Mouse (Mus musculus) hindlimb bud, embryonic 11.5 days (tissue): ENCODE results near the gene Zfp296.

ENCODE experiments used
- DNase-seq: peaks from one replicate; pipeline ENCODE4 v3.0.0-alpha.2; 2012; ENCODE audit warnings: low read depth, low spot score; ENCODE audit errors: extremely low spot score

The Zfp296 gene

DNA sequence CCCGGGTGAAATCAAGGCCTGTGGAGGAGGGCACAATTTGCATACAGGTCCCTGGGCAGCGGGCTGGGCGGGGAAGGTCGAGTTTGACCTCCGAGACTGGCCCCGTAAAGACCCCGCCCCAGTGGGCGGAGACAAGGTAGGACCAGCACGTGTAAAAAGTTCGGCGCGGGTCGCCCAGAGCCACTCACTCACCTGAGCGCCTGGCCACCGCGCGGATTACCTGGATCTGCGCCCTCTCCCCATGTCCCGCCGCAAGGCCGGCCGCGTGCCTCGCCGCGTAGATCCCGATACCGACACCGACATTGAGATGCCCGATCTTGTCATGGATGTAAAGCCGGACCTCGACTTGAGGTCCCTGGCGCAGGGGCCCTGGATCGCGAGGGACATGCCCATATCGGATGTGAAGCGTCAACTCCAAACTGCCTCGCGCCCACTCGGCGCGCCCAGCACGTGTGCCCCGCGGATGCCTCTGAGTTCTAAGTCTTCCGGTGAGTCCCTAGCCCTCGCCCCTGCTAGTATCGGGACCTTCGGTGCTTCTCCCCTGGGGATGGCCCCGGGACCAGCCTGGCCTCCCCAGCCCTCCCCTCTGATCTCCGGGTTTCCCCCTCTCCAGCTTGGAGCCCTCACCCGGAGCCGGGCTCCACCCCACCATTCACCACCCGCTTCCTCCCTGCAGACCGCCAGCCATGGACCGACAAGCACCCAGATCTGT lies at the start of gene Zfp296, which contains the start of gene Gemin7:
Zfp296 (plus strand) TSS at position 147 of the 712 bp plus-strand sequence.
Gemin7 (minus strand) TSS at position 455 of the 712 bp plus-strand sequence.
- no peak for DNase-seq

GRCm38 (mm10) chr7:19531077-19531476 lies 46.0 kb upstream of the Zfp296 start:
- DNase-seq: no peak

DNA sequence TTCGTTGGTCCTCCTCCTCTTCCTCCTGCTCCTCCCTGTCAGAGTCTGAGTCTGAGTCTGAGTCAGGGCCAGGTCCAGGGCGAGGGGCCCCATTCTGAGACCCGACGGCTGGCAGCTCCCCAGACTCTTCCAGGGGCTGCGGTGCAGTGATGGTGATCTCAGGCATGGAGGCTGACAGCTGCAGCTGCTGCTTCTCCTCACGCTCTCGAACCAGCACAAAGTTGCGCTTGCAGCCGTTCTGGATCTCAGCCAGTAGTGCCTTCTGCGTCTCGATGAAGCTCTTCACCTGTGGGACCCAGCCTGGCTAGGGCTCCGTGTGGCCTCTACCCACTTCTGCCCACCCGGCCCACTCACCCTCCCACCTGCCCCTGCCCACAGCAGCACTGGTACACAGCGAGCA lies 44.8 kb upstream of the Zfp296 start:
- DNase-seq: no peak

GRCm38 (mm10) chr7:19534676-19535075 lies 42.4 kb upstream of the Zfp296 start:
- no peak for DNase-seq

DNA sequence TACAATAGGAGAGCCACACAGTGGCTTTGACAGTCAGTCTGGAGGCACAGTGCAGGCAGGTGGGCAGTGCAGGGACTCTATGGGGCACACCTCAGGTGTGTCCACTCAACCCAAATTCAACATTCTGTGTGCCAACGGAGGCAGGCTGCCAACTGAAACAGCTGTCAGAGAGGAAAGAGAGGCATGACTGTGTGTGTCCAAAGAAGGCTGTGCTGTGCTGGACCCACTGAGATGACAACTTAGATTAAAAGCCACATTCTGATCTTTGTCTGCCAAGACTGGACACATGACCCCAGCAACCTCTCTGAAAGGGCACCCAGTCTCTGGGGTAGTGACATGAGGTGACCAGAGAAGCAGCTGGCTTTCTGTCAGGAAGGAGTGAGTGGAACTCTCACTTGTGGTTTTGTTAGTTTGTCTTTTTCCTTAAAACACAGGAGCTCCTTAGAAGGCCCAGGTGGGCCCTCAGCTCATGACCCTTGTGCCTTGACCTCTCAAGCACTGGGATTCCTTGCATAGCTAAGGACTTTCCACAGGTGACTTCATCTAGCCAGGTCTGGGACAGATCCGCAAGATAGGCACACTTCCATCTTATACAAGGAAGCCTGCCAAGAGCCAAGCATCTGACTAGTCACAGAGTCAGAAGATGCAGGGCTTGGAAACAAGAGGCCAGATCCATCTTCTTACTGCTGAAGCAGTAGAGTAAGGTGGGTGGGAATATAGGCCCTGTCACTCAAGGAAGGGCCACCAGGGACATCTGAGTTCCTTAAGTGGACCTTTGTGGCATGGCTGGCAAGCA lies 36.1 kb upstream of the Zfp296 start:
- no peak for DNase-seq

DNA sequence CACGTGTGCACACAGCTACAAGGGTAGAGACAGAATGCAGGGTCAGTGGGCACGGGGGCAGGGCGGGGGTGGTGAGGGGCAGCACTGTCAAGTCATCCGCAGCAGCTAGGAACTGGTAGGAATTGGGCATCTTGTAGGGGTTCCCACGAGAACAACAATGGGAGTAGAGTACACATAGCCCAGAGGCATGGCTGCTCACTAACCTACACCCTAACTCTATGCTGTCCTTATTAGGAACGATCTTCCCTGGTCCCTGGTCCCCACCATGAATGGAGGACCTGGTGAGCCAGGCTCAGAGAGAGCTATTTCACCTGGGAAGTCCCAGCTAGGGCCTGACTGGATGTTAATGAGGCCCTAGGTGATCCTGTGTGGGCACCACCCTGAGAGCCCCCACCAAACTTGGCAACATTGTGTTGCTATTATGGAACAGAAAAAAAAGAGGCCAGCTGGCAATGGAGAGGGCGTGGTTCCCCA lies 35.4 kb upstream of the Zfp296 start:
- no peak for DNase-seq

DNA sequence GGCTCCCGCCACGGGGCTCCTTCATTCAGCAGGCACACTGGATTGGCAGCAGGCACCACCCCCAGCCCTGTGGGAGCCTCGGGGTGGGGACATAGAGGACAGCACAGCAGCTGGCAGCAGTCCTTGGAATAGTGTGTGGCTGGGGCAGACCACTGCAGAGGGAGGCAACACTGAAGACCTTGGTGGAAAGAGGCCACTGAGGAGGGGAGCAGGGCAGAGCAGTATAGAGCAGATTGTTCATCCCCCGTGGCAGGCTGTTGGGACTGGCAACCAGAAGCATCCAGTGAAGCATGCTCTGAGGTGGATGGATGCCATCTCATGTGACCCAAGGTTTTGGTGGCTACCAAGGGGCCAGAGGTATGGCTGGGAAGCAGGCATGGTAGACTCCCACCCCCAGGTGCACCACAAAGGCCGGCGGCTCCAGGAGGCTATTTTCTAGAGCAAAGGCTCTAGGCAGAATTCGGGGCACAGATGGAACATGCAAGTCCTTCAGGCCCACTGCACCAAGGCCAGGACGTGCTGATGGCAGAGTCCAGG lies 34.9 kb upstream of the Zfp296 start:
- DNase-seq: no peak

DNA sequence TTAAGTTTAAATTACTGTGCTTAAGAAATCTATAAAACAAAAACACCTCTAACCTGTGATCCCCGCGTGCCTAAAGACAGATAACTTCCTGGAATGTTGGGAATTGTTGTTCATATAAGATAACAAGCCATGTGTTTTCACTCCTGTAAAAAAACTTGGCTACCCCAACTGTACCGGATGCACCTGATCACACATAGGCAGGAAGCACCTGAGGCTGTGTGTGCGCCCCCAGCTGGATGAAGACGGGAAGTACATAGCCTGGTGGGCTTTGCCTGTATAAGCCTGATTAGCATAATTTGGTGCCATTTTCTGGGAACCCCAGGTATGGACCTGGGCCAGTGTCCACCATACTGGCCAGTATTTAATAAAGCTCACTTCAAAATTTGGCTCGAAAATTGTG lies 33.5 kb upstream of the Zfp296 start:
- no peak for DNase-seq

- no peak for DNase-seq
These were observed 31.1 kb upstream of the Zfp296 start for GRCm38 (mm10) chr7:19546007-19546406.

DNA sequence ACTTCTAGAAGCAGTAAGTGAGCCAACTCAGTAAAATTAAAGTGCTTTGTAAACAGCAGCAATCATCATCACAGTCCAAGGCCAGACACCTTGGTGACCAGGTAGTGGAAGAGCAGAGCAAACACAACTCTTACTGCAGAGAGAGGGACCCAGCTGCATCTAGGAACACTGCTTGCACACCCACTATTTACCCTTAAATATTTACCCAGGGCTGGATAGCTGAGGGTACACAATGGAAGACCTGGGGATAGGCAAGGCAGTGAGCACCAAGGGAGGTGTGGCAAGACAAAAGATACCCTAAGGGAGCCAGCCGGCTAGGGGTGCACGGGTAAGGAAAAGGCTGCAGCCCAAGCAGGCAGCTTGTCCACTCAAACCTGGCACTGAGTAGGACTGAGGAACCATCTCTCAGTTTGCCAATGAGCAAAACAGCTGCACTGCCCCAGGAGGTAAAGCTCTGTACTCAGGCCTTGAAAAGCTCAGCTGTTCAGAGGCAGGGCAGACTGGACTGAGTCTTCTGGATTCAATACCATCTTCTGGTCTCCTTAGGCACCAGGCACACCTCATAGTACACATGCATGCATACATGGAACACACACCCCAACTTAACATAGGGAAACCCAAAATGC lies 29.6 kb upstream of the Zfp296 start:
- no peak for DNase-seq

GRCm38 (mm10) chr7:19549394-19549793 lies 27.7 kb upstream of the Zfp296 start:
- no peak for DNase-seq

- no peak for DNase-seq
These were observed 25.5 kb upstream of the Zfp296 start for GRCm38 (mm10) chr7:19551634-19552033.

DNA sequence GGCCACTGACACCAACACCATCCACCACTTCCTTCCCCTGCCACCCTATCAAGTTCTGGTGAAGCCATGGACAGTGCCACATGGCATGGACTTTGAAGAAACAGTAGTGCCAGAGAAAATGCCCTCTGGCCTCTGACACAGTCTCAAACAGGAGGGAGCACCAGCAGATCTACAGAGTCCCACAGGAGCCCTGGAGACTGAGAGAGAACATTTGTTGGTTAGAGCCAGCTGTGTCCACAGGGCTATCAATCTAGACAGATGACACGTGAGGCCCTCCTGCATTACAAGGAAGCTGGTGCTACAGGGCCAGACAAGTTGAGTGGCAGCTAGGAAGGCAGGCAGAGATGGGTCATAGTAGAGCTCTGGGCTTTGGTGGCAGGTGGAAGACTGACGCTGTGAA lies 24.6 kb upstream of the Zfp296 start:
- no peak for DNase-seq

- DNase-seq: no peak
These were observed 22.9 kb upstream of the Zfp296 start for GRCm38 (mm10) chr7:19554168-19554567.

DNA sequence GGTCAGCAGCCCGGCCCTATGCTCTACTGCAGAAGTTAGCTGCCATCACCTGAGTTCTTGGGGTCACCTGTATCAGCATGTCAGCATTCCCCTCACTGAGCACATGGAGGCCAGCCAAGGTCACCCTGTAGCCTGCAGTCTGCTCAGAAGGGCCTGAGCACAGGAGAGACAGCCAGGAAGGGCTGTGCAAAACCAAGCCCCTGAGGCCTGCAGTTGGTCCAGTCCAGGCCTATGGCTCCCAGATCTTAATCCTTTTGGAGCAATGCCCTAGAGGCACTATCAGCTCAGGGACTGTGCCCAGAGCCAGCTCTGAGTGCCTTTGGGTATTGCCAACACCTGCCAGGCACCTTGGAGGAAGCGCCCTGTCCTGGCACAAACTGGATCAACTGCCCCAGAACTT lies 20.0 kb upstream of the Zfp296 start:
- no peak for DNase-seq

DNA sequence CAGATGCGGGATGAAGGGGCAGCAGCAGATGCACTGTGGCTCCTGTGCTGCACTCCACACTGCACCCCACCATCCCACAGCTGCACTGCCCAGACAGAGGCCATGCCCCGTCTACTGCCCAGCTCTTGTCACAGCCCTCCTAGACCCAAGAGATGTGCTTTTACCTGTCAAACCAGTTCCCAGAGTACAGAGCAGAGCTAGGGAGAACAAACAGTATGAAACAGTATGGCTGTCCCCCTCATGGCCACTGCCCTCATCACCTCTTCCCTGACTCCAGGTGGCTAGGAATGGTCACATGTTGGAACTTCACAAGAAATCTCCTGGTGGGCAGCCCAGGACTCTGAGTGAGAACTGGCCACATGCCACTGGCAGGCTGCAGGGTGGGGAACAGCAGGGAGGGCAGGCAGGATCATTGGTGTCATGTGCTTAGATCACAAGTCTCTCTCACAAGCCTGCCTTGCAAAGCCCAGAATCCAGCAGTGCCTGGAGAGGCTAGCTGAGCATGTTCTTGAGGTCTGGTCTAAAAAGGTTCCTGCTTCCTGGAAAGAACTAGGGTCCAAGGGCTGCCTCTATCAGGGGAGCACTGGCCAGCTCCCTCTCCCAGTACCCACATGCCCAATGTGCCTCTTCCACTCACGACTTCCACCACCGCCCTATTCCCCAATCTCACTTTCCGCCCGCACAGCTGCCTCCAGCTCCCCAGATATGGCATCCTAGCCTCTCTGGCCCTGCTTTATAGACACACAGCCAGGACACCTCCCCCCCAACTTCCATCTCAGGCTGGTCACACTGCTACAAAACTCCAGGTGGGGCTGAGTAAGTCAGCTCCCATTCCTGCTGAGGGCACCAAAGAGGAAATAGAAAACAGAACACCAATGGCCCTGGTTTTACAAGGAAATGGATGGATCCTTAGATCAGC lies 18.8 kb upstream of the Zfp296 start:
- no peak for DNase-seq

- DNase-seq: no peak
These were observed 18.1 kb upstream of the Zfp296 start for GRCm38 (mm10) chr7:19558965-19559364.

DNA sequence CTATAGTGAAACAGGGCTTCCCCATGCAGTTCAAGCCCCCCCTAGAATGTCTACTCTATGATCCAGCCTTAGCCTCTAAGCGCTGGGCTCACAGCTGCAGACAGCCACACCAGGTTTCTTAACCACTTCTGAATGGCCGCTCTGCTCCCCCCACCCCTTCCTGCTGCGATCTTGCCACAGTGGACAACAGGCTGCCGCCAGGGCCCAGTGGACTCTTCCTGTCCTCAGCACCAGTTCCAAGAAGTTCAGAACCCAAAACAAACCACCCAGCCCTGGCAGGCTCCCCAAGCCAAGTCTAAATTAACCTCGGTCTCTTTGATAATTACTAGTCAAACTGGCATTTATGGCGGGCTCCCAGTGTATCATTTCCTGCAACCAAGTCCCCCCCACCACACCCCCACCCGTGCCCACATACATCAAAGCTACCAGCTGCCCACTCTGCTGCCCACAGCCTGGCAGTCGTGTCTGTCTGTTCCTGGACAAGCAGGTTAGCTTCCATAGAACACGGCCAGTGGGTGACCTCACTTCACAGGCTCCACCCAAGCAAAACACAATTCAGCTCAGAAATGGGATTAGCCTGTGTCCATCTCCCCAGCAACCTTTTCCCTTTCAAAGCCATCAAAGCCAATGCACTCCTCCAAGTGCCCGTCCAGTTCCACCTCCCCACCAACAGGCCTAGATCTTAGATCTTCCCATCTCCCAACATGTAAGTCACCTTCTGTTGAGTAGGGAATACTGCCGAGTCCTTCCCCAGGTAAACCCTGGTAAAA lies 16.4 kb upstream of the Zfp296 start:
- no peak for DNase-seq

GRCm38 (mm10) chr7:19561431-19561764 lies 15.7 kb upstream of the Zfp296 start:
- DNase-seq: no peak
